Mouse (Mus musculus): ENCODE data around the gene Slc32a1. TPM values are rescaled to one million over a fixed set of nuclear protein-coding genes. Genes with fewer than 3 reads are reported as not detected.

Slc32a1 gene
- not detected for total RNA-seq (2021)
- long read RNA-seq, experiment 1, result 0 reads
- long read RNA-seq, experiment 2, result 0 reads

GRCm38 (mm10) chr2:158610488-158611325 lies at the start of gene Slc32a1:
Gene Slc32a1 (plus strand): TSS chr2:158610767.
- intact Hi-C loops (cut with DNase I), result no loop called here
- peak in 1 of 2 experiments; percentile 7 for DNase-seq

- intact Hi-C loops (cut with DNase I), result no loop called here
- no peak for DNase-seq
Observed at GRCm38 (mm10) chr2:158560801-158561200, 49.8 kb upstream of the Slc32a1 start.

GRCm38 (mm10) chr2:158561371-158562144 lies 49.0 kb upstream of the Slc32a1 start:
- DNase-seq, result no peak
- intact Hi-C loops (cut with DNase I), result no loop called here

- peak; percentile 60 to 72 for DNase-seq
- intact Hi-C loops (cut with DNase I), result no loop called here
Observed at GRCm38 (mm10) chr2:158570421-158571081, 40.0 kb upstream of the Slc32a1 start.

- intact Hi-C loops (cut with DNase I), result no loop called here
- DNase-seq, result no peak
Observed at GRCm38 (mm10) chr2:158579979-158580378, 30.6 kb upstream of the Slc32a1 start.

GRCm38 (mm10) chr2:158584621-158585358 lies 25.8 kb upstream of the Slc32a1 start:
- DNase-seq, result peak; percentile 44 to 68
- intact Hi-C loops (cut with DNase I), result no loop called here

- no peak for DNase-seq
- intact Hi-C loops (cut with DNase I), result no loop called here
Observed at GRCm38 (mm10) chr2:158588524-158589271, 21.9 kb upstream of the Slc32a1 start.

- no peak for DNase-seq
- intact Hi-C loops (cut with DNase I), result no loop called here
Observed at GRCm38 (mm10) chr2:158590495-158590894, 20.1 kb upstream of the Slc32a1 start.

GRCm38 (mm10) chr2:158591286-158591685 lies 19.3 kb upstream of the Slc32a1 start:
- DNase-seq, result no peak
- intact Hi-C loops (cut with DNase I), result no loop called here

GRCm38 (mm10) chr2:158593371-158593770 lies 17.2 kb upstream of the Slc32a1 start:
- intact Hi-C loops (cut with DNase I), result no loop called here

GRCm38 (mm10) chr2:158595103-158595502 lies 15.5 kb upstream of the Slc32a1 start:
- intact Hi-C loops (cut with DNase I), result no loop called here
- DNase-seq, result peak in 1 of 2 experiments; percentile 11

More at GRCm38 (mm10) chr2:158593371-158593770, 17.2 kb upstream of the Slc32a1 start:
- DNase-seq, result no peak

- no peak for DNase-seq
- intact Hi-C loops (cut with DNase I), result no loop called here
Observed at GRCm38 (mm10) chr2:158595577-158595976, 15.0 kb upstream of the Slc32a1 start.

- no peak for DNase-seq
- intact Hi-C loops (cut with DNase I), result no loop called here
Observed at GRCm38 (mm10) chr2:158596803-158597202, 13.8 kb upstream of the Slc32a1 start.

GRCm38 (mm10) chr2:158600517-158600916 lies 10.1 kb upstream of the Slc32a1 start:
- intact Hi-C loops (cut with DNase I), result no loop called here
- DNase-seq, result no peak

GRCm38 (mm10) chr2:158601326-158601725 lies 9.2 kb upstream of the Slc32a1 start:
- intact Hi-C loops (cut with DNase I), result no loop called here
- DNase-seq, result no peak

GRCm38 (mm10) chr2:158602663-158603062 lies 7.9 kb upstream of the Slc32a1 start:
- no peak for DNase-seq
- intact Hi-C loops (cut with DNase I), result no loop called here

- no peak for DNase-seq
- intact Hi-C loops (cut with DNase I), result no loop called here
Observed at GRCm38 (mm10) chr2:158606511-158606964, 4.0 kb upstream of the Slc32a1 start.

- DNase-seq, result no peak
- intact Hi-C loops (cut with DNase I), result no loop called here
Observed at GRCm38 (mm10) chr2:158609681-158610080, 886 bp upstream of the Slc32a1 start.

- no peak for DNase-seq
- intact Hi-C loops (cut with DNase I), result no loop called here
Observed at GRCm38 (mm10) chr2:158611326-158611719, 756 bp downstream of the Slc32a1 start.
